Mouse (Mus musculus): ENCODE measurements at regions not wholly inside any gene's neighbourhood (a gene's known extent, or its start where the extent isn't known, plus 50 kb on each side); places are given as distances from the start of the nearest gene placed in this dataset.
A peak's percentile ranks its signal among the peaks of the same experiment; 100 is the strongest.

- Histone ChIP-seq H3K9ac (ENCODE audit: low read length) (no peak overlapping the region), H3K4me3 (ENCODE audit: low read depth, low read length) (no peak overlapping the region), H3K27me3 (replicated peaks; ENCODE audit: control insufficient read depth, insufficient read depth, low read length) (no peaks in the 10 kb centered on the region), H3K4me2 (ENCODE audit: low read length) (no peak overlapping the region), H3K27ac (ENCODE audit: low read depth, low read length) (no peak overlapping the region), H3K36me3 (ENCODE audit: control insufficient read depth, insufficient read depth, low read length) (no peaks in the 10 kb centered on the region), H3K9me3 (replicated peaks; ENCODE audit: control insufficient read depth, low read length) (no peaks in the 10 kb centered on the region), H3K4me1 (ENCODE audit: control insufficient read depth, insufficient read depth, low read length) (no peaks in the 10 kb centered on the region)
- WGBS: 83% methylated on average over 4 of the region's 4 CpGs
- DNase-seq (ENCODE audit: low spot score) (no peak), ATAC-seq (no peak)
These were observed 66.2 kb downstream of the A730009L09Rik start for GRCm38 (mm10) chr16:84581166-84581565.

DNA sequence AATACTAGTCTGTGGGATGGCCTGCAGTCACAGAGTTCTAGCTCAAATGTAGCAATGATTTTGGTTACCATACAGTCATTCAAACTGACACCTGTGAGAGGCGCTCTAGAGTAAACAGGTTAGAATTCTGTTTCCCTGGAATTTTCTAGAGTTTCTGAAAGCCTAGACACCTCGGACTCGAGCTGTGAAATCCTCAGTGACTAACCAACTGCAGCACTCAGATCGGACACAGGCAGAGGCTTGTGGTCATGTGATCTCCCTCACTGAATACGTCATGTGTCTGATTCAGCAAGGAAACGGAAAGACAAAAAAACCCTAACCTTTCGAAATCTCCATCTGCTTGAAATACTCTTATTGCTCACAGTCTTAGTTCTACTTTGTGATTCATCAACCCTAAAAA lies 68.4 kb downstream of the A730009L09Rik start:
- no peak overlapping the region for H3K4me2 ChIP-seq (ENCODE audit: low read length)
- no peak overlapping the region for H3K27ac ChIP-seq (ENCODE audit: low read depth, low read length)
- whole genome bisulfite sequencing: 87% methylated on average over 7 of the region's 7 CpGs
- no peak overlapping the region for H3K9ac ChIP-seq (ENCODE audit: low read length)
- H3K27me3 ChIP-seq (replicated peaks; ENCODE audit: control insufficient read depth, insufficient read depth, low read length): no peaks in the 10 kb centered on the region
- no peaks in the 10 kb centered on the region for H3K9me3 ChIP-seq (replicated peaks; ENCODE audit: control insufficient read depth, low read length)
- H3K36me3 ChIP-seq (ENCODE audit: control insufficient read depth, insufficient read depth, low read length): no peaks in the 10 kb centered on the region
- ATAC-seq (no peak), DNase-seq (ENCODE audit: low spot score) (no peak)
- no peak overlapping the region for H3K4me3 ChIP-seq (ENCODE audit: low read depth, low read length)
- H3K4me1 ChIP-seq (ENCODE audit: control insufficient read depth, insufficient read depth, low read length): no peaks in the 10 kb centered on the region

DNA sequence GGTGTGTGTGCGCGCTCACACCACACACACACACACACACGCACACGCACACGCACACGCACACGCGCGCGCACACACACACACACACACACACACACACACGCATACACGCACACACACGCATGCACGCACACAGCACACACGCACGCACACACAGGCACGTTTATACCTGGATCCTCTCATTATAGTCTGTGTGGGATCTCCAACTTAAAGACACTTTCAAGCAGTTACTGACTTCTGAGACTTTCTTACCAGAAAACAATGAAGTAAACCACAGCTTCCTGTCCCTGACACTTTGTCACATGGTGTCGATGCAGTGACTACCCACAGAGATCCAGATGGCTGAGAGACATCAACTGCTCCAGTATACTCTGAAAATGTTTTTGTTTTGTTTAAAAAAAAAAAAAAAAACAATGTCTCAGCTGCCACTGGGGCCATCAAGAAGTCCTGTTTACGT lies 68.9 kb downstream of the A730009L09Rik start:
- Histone ChIP-seq H3K9ac (ENCODE audit: low read length) (no peak overlapping the region), H3K27ac (ENCODE audit: low read depth, low read length) (no peak overlapping the region), H3K4me1 (ENCODE audit: control insufficient read depth, insufficient read depth, low read length) (no peaks in the 10 kb centered on the region), H3K36me3 (ENCODE audit: control insufficient read depth, insufficient read depth, low read length) (no peaks in the 10 kb centered on the region), H3K9me3 (replicated peaks; ENCODE audit: control insufficient read depth, low read length) (no peaks in the 10 kb centered on the region), H3K4me2 (ENCODE audit: low read length) (no peak overlapping the region), H3K27me3 (replicated peaks; ENCODE audit: control insufficient read depth, insufficient read depth, low read length) (no peaks in the 10 kb centered on the region), H3K4me3 (ENCODE audit: low read depth, low read length) (no peak overlapping the region)
- ATAC-seq: no peak
- whole genome bisulfite sequencing: 96% methylated on average over 19 of the region's 19 CpGs
- no peak for DNase-seq (ENCODE audit: low spot score)

DNA sequence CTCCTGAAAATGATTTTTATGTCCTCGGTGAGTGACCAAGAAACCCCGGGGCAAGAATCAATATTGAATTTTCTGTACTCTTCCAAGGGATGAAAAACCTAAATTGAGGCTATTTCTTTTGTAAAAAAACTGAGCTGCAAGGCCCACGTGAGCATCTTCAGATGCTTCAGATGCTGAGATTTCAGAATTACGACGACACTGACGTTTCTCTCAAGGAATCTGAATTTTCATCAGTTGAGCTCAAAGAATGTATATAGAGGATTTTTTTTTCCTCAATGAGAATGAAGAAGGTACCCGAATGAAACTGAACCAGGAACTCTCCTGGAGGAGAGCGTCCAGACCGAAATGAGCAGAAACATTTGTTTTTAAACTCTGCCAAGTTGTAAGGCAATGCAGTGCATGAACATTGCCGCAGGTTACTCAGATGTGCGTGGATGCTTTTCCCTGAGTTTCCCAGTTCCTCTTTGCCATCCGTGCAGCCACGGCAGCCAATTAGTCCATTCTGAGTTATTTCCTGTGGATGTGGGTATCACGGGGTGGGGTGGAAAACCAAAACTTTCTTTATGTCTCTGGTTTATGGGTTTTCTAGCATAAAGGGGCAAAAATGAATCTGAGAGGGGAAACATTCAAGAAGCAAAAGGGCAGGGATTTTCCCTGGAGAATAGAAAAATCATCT lies 69.9 kb downstream of the A730009L09Rik start:
- no peak for DNase-seq (ENCODE audit: low spot score)
- Histone ChIP-seq H3K36me3 (ENCODE audit: control insufficient read depth, insufficient read depth, low read length) (no peaks in the 10 kb centered on the region), H3K9ac (ENCODE audit: low read length) (no peak overlapping the region), H3K27me3 (replicated peaks; ENCODE audit: control insufficient read depth, insufficient read depth, low read length) (no peaks in the 10 kb centered on the region), H3K9me3 (replicated peaks; ENCODE audit: control insufficient read depth, low read length) (no peaks in the 10 kb centered on the region), H3K27ac (ENCODE audit: low read depth, low read length) (no peak overlapping the region), H3K4me2 (ENCODE audit: low read length) (no peak overlapping the region), H3K4me1 (ENCODE audit: control insufficient read depth, insufficient read depth, low read length) (no peaks in the 10 kb centered on the region), H3K4me3 (ENCODE audit: low read depth, low read length) (no peak overlapping the region)
- 90% methylated on average over 14 of the region's 14 CpGs for WGBS
- no peak for ATAC-seq

- Histone ChIP-seq H3K9ac (ENCODE audit: low read length) (no peak overlapping the region), H3K4me1 (ENCODE audit: control insufficient read depth, insufficient read depth, low read length) (no peaks in the 10 kb centered on the region), H3K4me3 (ENCODE audit: low read depth, low read length) (no peak overlapping the region), H3K9me3 (replicated peaks; ENCODE audit: control insufficient read depth, low read length) (no peaks in the 10 kb centered on the region), H3K27ac (ENCODE audit: low read depth, low read length) (no peak overlapping the region), H3K4me2 (ENCODE audit: low read length) (no peak overlapping the region), H3K36me3 (ENCODE audit: control insufficient read depth, insufficient read depth, low read length) (no peaks in the 10 kb centered on the region), H3K27me3 (replicated peaks; ENCODE audit: control insufficient read depth, insufficient read depth, low read length) (no peaks in the 10 kb centered on the region)
- no peak for DNase-seq (ENCODE audit: low spot score)
- ATAC-seq: no peak
- WGBS: 84% methylated on average over 2 of the region's 2 CpGs
These were observed 78.1 kb downstream of the A730009L09Rik start for GRCm38 (mm10) chr16:84592978-84593377.

- Histone ChIP-seq H3K4me3 (ENCODE audit: low read depth, low read length) (no peak overlapping the region), H3K36me3 (ENCODE audit: control insufficient read depth, insufficient read depth, low read length) (no peaks in the 10 kb centered on the region), H3K9ac (ENCODE audit: low read length) (no peak overlapping the region), H3K4me1 (ENCODE audit: control insufficient read depth, insufficient read depth, low read length) (no peaks in the 10 kb centered on the region), H3K27me3 (replicated peaks; ENCODE audit: control insufficient read depth, insufficient read depth, low read length) (no peaks in the 10 kb centered on the region), H3K27ac (ENCODE audit: low read depth, low read length) (no peak overlapping the region), H3K4me2 (ENCODE audit: low read length) (no peak overlapping the region), H3K9me3 (replicated peaks; ENCODE audit: control insufficient read depth, low read length) (no peaks in the 10 kb centered on the region)
- ATAC-seq (no peak), DNase-seq (ENCODE audit: low spot score) (no peak)
- 89% methylated on average over 8 of the region's 8 CpGs for WGBS
These were observed 88.0 kb downstream of the A730009L09Rik start for GRCm38 (mm10) chr16:84602969-84603368.

GRCm38 (mm10) chr16:84603465-84604205 lies 88.7 kb downstream of the A730009L09Rik start:
- Histone ChIP-seq H3K4me1 (ENCODE audit: control insufficient read depth, insufficient read depth, low read length) (no peaks in the 10 kb centered on the region), H3K9ac (ENCODE audit: low read length) (no peak overlapping the region), H3K4me2 (ENCODE audit: low read length) (no peak overlapping the region), H3K9me3 (replicated peaks; ENCODE audit: control insufficient read depth, low read length) (no peaks in the 10 kb centered on the region), H3K4me3 (ENCODE audit: low read depth, low read length) (no peak overlapping the region), H3K36me3 (ENCODE audit: control insufficient read depth, insufficient read depth, low read length) (no peaks in the 10 kb centered on the region), H3K27me3 (replicated peaks; ENCODE audit: control insufficient read depth, insufficient read depth, low read length) (no peaks in the 10 kb centered on the region), H3K27ac (ENCODE audit: low read depth, low read length) (no peak overlapping the region)
- ATAC-seq: no peak
- 97% methylated on average over 1 of the region's 1 CpGs for WGBS
- DNase-seq (ENCODE audit: low spot score): no peak

GRCm38 (mm10) chr16:84604272-84604975 lies 89.5 kb downstream of the A730009L09Rik start:
- DNase-seq (ENCODE audit: low spot score) (peak; percentile 46), ATAC-seq (no peak)
- Histone ChIP-seq H3K4me1 (ENCODE audit: control insufficient read depth, insufficient read depth, low read length) (no peaks in the 10 kb centered on the region), H3K27ac (ENCODE audit: low read depth, low read length) (no peak overlapping the region), H3K36me3 (ENCODE audit: control insufficient read depth, insufficient read depth, low read length) (no peaks in the 10 kb centered on the region), H3K4me2 (ENCODE audit: low read length) (no peak overlapping the region), H3K4me3 (ENCODE audit: low read depth, low read length) (no peak overlapping the region), H3K9ac (ENCODE audit: low read length) (no peak overlapping the region), H3K27me3 (replicated peaks; ENCODE audit: control insufficient read depth, insufficient read depth, low read length) (no peaks in the 10 kb centered on the region), H3K9me3 (replicated peaks; ENCODE audit: control insufficient read depth, low read length) (no peaks in the 10 kb centered on the region)
- 91% methylated on average over 9 of the region's 9 CpGs for WGBS

Measured in forebrain, embryonic 14.5 days (tissue).